Mouse (Mus musculus) neutrophil, adult 5-6 weeks (primary cell): ENCODE results near the gene Tk2. TPM values are rescaled to one million over a fixed set of nuclear protein-coding genes. Genes with fewer than 3 reads are reported as not detected.

Source experiments
- total RNA-seq: library from RNA; stranded (forward); fragments of 200-1000 nt; gene quantifications from 2 replicates; pipeline ENCODE4 v1.2.3, GENCODE M21; 2017

The Tk2 gene
- total RNA-seq, 1 experiment from 2014 or later, result 83.1 TPM

Other genes with a start within 250 kb of the Tk2 start
- 1.5 TPM in 1 of 2 replicates, not detected in the other for gene Cdh5, start 146.9 kb downstream of the Tk2 start, total RNA-seq
- gene Bean1, start 78.1 kb downstream of the Tk2 start, total RNA-seq, result 0.12 TPM in 2 replicates
- gene Cklf, start 2.3 kb upstream of the Tk2 start, total RNA-seq, result 82.9 and 88.5 TPM in 2 replicates
- gene Cmtm2a, start 44.6 kb upstream of the Tk2 start, total RNA-seq, result not detected in 2 replicates
- gene Gm45711, start 61.5 kb upstream of the Tk2 start, total RNA-seq, result not detected in 2 replicates
- gene Cmtm1, start 61.6 kb upstream of the Tk2 start, total RNA-seq, result not detected in 2 replicates
- not detected in 2 replicates for gene Gm11020, start 73.0 kb upstream of the Tk2 start, total RNA-seq
- gene Cmtm2b, start 73.7 kb upstream of the Tk2 start, total RNA-seq, result not detected in 2 replicates
- 3.8 and 7.2 TPM in 2 replicates for gene Cmtm3, start 90.9 kb upstream of the Tk2 start, total RNA-seq
- gene Cmtm4, start 147.2 kb upstream of the Tk2 start, total RNA-seq, result 0.49 and 0.81 TPM in 2 replicates
- gene Dync1li2, start 194.5 kb upstream of the Tk2 start, total RNA-seq, result 69.2 TPM in 2 replicates